Mouse (Mus musculus): Measurements from ENCODE around the gene Desi2. TPM values are rescaled to one million over a fixed set of nuclear protein-coding genes. Genes with fewer than 3 reads are reported as not detected.
A peak's percentile ranks its signal among the peaks of the same experiment; 100 is the strongest.
"Not testable (repeated sequence)": the region's sequence is repeated elsewhere in the genome, so short reads cannot be mapped to it uniquely, and the experiment has no call there.

Desi2 gene
- polyA plus RNA-seq, 1 experiment from 2014 or later = 20.0 TPM

- no peaks in the 10 kb centered on the region for H3K4me1 ChIP-seq (ENCODE audit: insufficient read depth, low read depth, low read length)
- no peaks in the 10 kb centered on the region for H3K27me3 ChIP-seq (replicated peaks; ENCODE audit: insufficient read depth, low read length)
- H3K4me3 ChIP-seq (ENCODE audit: low read depth, low read length) = peak overlapping the region; percentile 67
- TF ChIP-seq CTCF (IDR thresholded peaks at IDR 0.05) (no peak), EP300 (IDR thresholded peaks at IDR 0.05) (no peak)
- H3K36me3 ChIP-seq (ENCODE audit: insufficient read depth, low read length) = no peaks in the 10 kb centered on the region
- peak overlapping the region; percentile 93 for H3K4me2 ChIP-seq (replicated peaks; ENCODE audit: low read depth, low read length)
- H3K9ac ChIP-seq (replicated peaks; ENCODE audit: low read depth) = 0 out of 2 replicates have a peak overlapping the region, but pooled peaks have one; percentile 34
- no peak overlapping the region for H3K27ac ChIP-seq (ENCODE audit: low read length)
- H3K9me3 ChIP-seq (ENCODE audit: low read length) = no peaks in the 10 kb centered on the region
- under 1% methylated on average over 54 of the region's 87 CpGs for whole genome bisulfite sequencing
- ATAC-seq (peak; percentile 86), DNase-seq (ENCODE audit: low spot score) (peak; percentile 79)
Observed at GRCm38 (mm10) chr1:178276054-178276911, 89.1 kb downstream of the Desi2 start.

- not testable (repeated sequence) for H3K9ac ChIP-seq (replicated peaks; ENCODE audit: low read depth); DNase-seq (ENCODE audit: low spot score); H3K4me2 ChIP-seq (replicated peaks; ENCODE audit: low read depth, low read length); ATAC-seq; H3K36me3 ChIP-seq (ENCODE audit: insufficient read depth, low read length); H3K9me3 ChIP-seq (ENCODE audit: low read length); H3K27ac ChIP-seq (ENCODE audit: low read length); H3K4me1 ChIP-seq (ENCODE audit: insufficient read depth, low read depth, low read length); H3K27me3 ChIP-seq (replicated peaks; ENCODE audit: insufficient read depth, low read length); H3K4me3 ChIP-seq (ENCODE audit: low read depth, low read length)
- WGBS = 91% methylated on average over 3 of the region's 3 CpGs
Observed at GRCm38 (mm10) chr1:178283314-178283713, 96.1 kb downstream of the Desi2 start.

GRCm38 (mm10) chr1:178283946-178284720 lies 96.9 kb downstream of the Desi2 start:
- Histone ChIP-seq H3K9ac (replicated peaks; ENCODE audit: low read depth) (no peak overlapping the region), H3K9me3 (ENCODE audit: low read length) (no peaks in the 10 kb centered on the region), H3K36me3 (ENCODE audit: insufficient read depth, low read length) (no peaks in the 10 kb centered on the region), H3K27me3 (replicated peaks; ENCODE audit: insufficient read depth, low read length) (no peaks in the 10 kb centered on the region), H3K4me3 (ENCODE audit: low read depth, low read length) (no peak overlapping the region), H3K4me2 (replicated peaks; ENCODE audit: low read depth, low read length) (no peak overlapping the region), H3K27ac (ENCODE audit: low read length) (no peak overlapping the region), H3K4me1 (ENCODE audit: insufficient read depth, low read depth, low read length) (no peaks in the 10 kb centered on the region)
- no peak for ATAC-seq
- WGBS = 61% methylated on average over 2 of the region's 2 CpGs
- no peak for TF ChIP-seq EP300 (IDR thresholded peaks at IDR 0.05)
- no peak for TF ChIP-seq CTCF (IDR thresholded peaks at IDR 0.05)
- DNase-seq (ENCODE audit: low spot score) = no peak

GRCm38 (mm10) chr1:178287601-178288176 lies 100.5 kb downstream of the Desi2 start:
- 41% methylated on average over 8 of the region's 8 CpGs for WGBS
- no peak for DNase-seq (ENCODE audit: low spot score)
- H3K4me2 ChIP-seq (replicated peaks; ENCODE audit: low read depth, low read length) = no peak overlapping the region
- H3K9ac ChIP-seq (replicated peaks; ENCODE audit: low read depth) = no peak overlapping the region
- TF ChIP-seq CTCF (IDR thresholded peaks at IDR 0.05) = no peak
- no peak for TF ChIP-seq EP300 (IDR thresholded peaks at IDR 0.05)
- no peaks in the 10 kb centered on the region for H3K4me1 ChIP-seq (ENCODE audit: insufficient read depth, low read depth, low read length)
- no peaks in the 10 kb centered on the region for H3K9me3 ChIP-seq (ENCODE audit: low read length)
- H3K4me3 ChIP-seq (ENCODE audit: low read depth, low read length) = no peak overlapping the region
- no peak for ATAC-seq
- no peaks in the 10 kb centered on the region for H3K36me3 ChIP-seq (ENCODE audit: insufficient read depth, low read length)
- H3K27me3 ChIP-seq (replicated peaks; ENCODE audit: insufficient read depth, low read length) = no peaks in the 10 kb centered on the region
- H3K27ac ChIP-seq (ENCODE audit: low read length) = no peak overlapping the region

- TF ChIP-seq EP300 (IDR thresholded peaks at IDR 0.05) (no peak), CTCF (IDR thresholded peaks at IDR 0.05) (no peak)
- DNase-seq (ENCODE audit: low spot score) (no peak), ATAC-seq (no peak)
- Histone ChIP-seq H3K27ac (ENCODE audit: low read length) (no peak overlapping the region), H3K9ac (replicated peaks; ENCODE audit: low read depth) (no peak overlapping the region), H3K4me2 (replicated peaks; ENCODE audit: low read depth, low read length) (no peak overlapping the region), H3K27me3 (replicated peaks; ENCODE audit: insufficient read depth, low read length) (no peaks in the 10 kb centered on the region), H3K4me3 (ENCODE audit: low read depth, low read length) (no peak overlapping the region), H3K4me1 (ENCODE audit: insufficient read depth, low read depth, low read length) (no peaks in the 10 kb centered on the region), H3K36me3 (ENCODE audit: insufficient read depth, low read length) (no peaks in the 10 kb centered on the region), H3K9me3 (ENCODE audit: low read length) (no peaks in the 10 kb centered on the region)
- 71% methylated on average over 3 of the region's 3 CpGs for WGBS
Observed at GRCm38 (mm10) chr1:178291716-178292115, 104.5 kb downstream of the Desi2 start.

- H3K36me3 ChIP-seq (ENCODE audit: insufficient read depth, low read length) = no peaks in the 10 kb centered on the region
- H3K27ac ChIP-seq (ENCODE audit: low read length) = no peak overlapping the region
- no peaks in the 10 kb centered on the region for H3K4me1 ChIP-seq (ENCODE audit: insufficient read depth, low read depth, low read length)
- 91% methylated on average over 1 of the region's 1 CpGs for WGBS
- H3K9me3 ChIP-seq (ENCODE audit: low read length) = no peaks in the 10 kb centered on the region
- no peak overlapping the region for H3K4me2 ChIP-seq (replicated peaks; ENCODE audit: low read depth, low read length)
- no peak overlapping the region for H3K4me3 ChIP-seq (ENCODE audit: low read depth, low read length)
- no peak for TF ChIP-seq CTCF (IDR thresholded peaks at IDR 0.05)
- DNase-seq (ENCODE audit: low spot score) (no peak), ATAC-seq (no peak)
- no peaks in the 10 kb centered on the region for H3K27me3 ChIP-seq (replicated peaks; ENCODE audit: insufficient read depth, low read length)
- H3K9ac ChIP-seq (replicated peaks; ENCODE audit: low read depth) = no peak overlapping the region
Observed at GRCm38 (mm10) chr1:178294051-178294450, 106.8 kb downstream of the Desi2 start.

- H3K27ac ChIP-seq (ENCODE audit: low read length); H3K9me3 ChIP-seq (ENCODE audit: low read length); H3K4me1 ChIP-seq (ENCODE audit: insufficient read depth, low read depth, low read length); ATAC-seq; H3K4me3 ChIP-seq (ENCODE audit: low read depth, low read length); H3K9ac ChIP-seq (replicated peaks; ENCODE audit: low read depth); H3K27me3 ChIP-seq (replicated peaks; ENCODE audit: insufficient read depth, low read length); H3K36me3 ChIP-seq (ENCODE audit: insufficient read depth, low read length); DNase-seq (ENCODE audit: low spot score); H3K4me2 ChIP-seq (replicated peaks; ENCODE audit: low read depth, low read length): not testable (repeated sequence)
- 93% methylated on average over 2 of the region's 2 CpGs for WGBS
Observed at GRCm38 (mm10) chr1:178301261-178301660, 114.0 kb downstream of the Desi2 start.
